Mouse (Mus musculus) MEL (cell line): Measurements from ENCODE around the gene Mafk. TPM values are rescaled to one million over a fixed set of nuclear protein-coding genes. Genes with fewer than 3 reads are reported as not detected.

Experiments
- DNase-seq: peaks from one replicate; pipeline ENCODE4 v3.0.0; 2011; ENCODE audit warnings: low read depth, low spot score
- H3K27ac ChIP-seq: 2 replicates; pipeline ENCODE4 v1.5.1; 2012; ENCODE audit warnings: low read depth, mild to moderate bottlenecking, control low read depth, low read length, moderate library complexity; ENCODE audit not compliant: control insufficient read depth
- H3K27me3 ChIP-seq, 2 experiments: fragments of 150-350 bp in 1 of 2; sonication (generic) in 1 of 2; 2 replicates each; pipeline ENCODE4 v1.6.1; 2012; ENCODE audit warnings: low read length in 2 of 2, mild to moderate bottlenecking in 2 of 2, improper control_type of control experiment in 1 of 2, moderate library complexity in 1 of 2; ENCODE audit not compliant: insufficient read depth in 2 of 2, control insufficient read depth in 1 of 2
- H3K36me3 ChIP-seq, 2 experiments: 2 replicates each; pipeline ENCODE4 v1.6.1; 2012 to 2014; ENCODE audit warnings: low read length in 2 of 2, improper control_type of control experiment in 1 of 2, inconsistent platforms in 1 of 2, mild to moderate bottlenecking in 1 of 2; ENCODE audit not compliant: insufficient read depth in 2 of 2, control insufficient read depth in 1 of 2
- H3K4me1 ChIP-seq, 2 experiments: fragments of 150-350 bp in 1 of 2; sonication (generic) in 1 of 2; 2 replicates each; pipeline ENCODE4 v1.6.1; 2012; ENCODE audit warnings: low read length in 2 of 2, improper control_type of control experiment in 1 of 2, mild to moderate bottlenecking in 1 of 2; ENCODE audit not compliant: insufficient read depth in 2 of 2, control insufficient read depth in 1 of 2
- H3K4me3 ChIP-seq, 2 experiments: fragments of 150-350 bp in 1 of 2; sonication (generic) in 1 of 2; 2 replicates each; pipeline ENCODE4 v1.5.1; 2012; ENCODE audit warnings: low read depth in 2 of 2, low read length in 2 of 2, mild to moderate bottlenecking in 2 of 2, moderate library complexity in 2 of 2, control low read depth in 1 of 2, improper control_type of control experiment in 1 of 2; ENCODE audit not compliant: control insufficient read depth in 1 of 2, insufficient read depth in 1 of 2
- H3K79me2 ChIP-seq: 2 replicates; pipeline ENCODE4 v1.6.1; 2012; ENCODE audit warnings: mild to moderate bottlenecking, low read length, moderate library complexity; ENCODE audit not compliant: control insufficient read depth, poor library complexity, insufficient read depth
- H3K9ac ChIP-seq: 2 replicates; pipeline ENCODE4 v1.6.1; 2012; ENCODE audit warnings: low read depth, mild to moderate bottlenecking, control low read depth, low read length, moderate library complexity; ENCODE audit not compliant: control insufficient read depth, poor library complexity, severe bottlenecking
- H3K9me3 ChIP-seq: fragments of 150-350 bp; sonication (generic); replicated peaks from 2 replicates; pipeline ENCODE4 v1.6.1; 2012; ENCODE audit warnings: mild to moderate bottlenecking, low read length, improper control_type of control experiment, moderate library complexity; ENCODE audit not compliant: insufficient read depth
- CHD1 ChIP-seq: IDR thresholded peaks from 2 replicates; pipeline ENCODE4 v1.6.1; 2012; ENCODE audit warnings: low read depth, mild to moderate bottlenecking, inconsistent platforms, low read length, improper control_type of control experiment
- CTCF ChIP-seq, 3 experiments: IDR thresholded peaks in 2 of 3; conservative IDR thresholded peaks in 1 of 3; 2 replicates each; pipeline ENCODE4 v1.5.1; 2011 to 2012; ENCODE audit warnings: low read length in 3 of 3, low read depth in 2 of 3, mild to moderate bottlenecking in 2 of 3, improper control_type of control experiment in 1 of 3, inconsistent platforms in 1 of 3, mixed read lengths in 1 of 3, moderate library complexity in 1 of 3; ENCODE audit not compliant: control insufficient read depth in 1 of 3, insufficient read depth in 1 of 3, poor library complexity in 1 of 3, severe bottlenecking in 1 of 3
- E2F4 ChIP-seq: IDR thresholded peaks from 2 replicates; pipeline ENCODE4 v1.6.1; 2011; ENCODE audit warnings: low read depth, low read length, improper control_type of control experiment, borderline replicate concordance
- ELF1 ChIP-seq: IDR thresholded peaks from 2 replicates; pipeline ENCODE4 v1.6.1; 2014; ENCODE audit warnings: low read depth, mild to moderate bottlenecking, inconsistent platforms, low read length, improper control_type of control experiment, moderate library complexity
- ETS1 ChIP-seq: IDR thresholded peaks from 2 replicates; pipeline ENCODE4 v1.6.1; 2012; ENCODE audit warnings: low read depth, mild to moderate bottlenecking, inconsistent platforms, low read length, improper control_type of control experiment, moderate library complexity
- GATA1 ChIP-seq: IDR thresholded peaks from 2 replicates; pipeline ENCODE4 v1.6.1; 2011; ENCODE audit warnings: low read depth, low read length, improper control_type of control experiment
- HCFC1 ChIP-seq: IDR thresholded peaks from 2 replicates; pipeline ENCODE4 v1.6.1; 2012; ENCODE audit warnings: low read depth, mild to moderate bottlenecking, inconsistent platforms, low read length, improper control_type of control experiment, moderate library complexity
- JUND ChIP-seq: IDR thresholded peaks from 2 replicates; pipeline ENCODE4 v1.6.1; 2011; ENCODE audit warnings: low read depth, mild to moderate bottlenecking, improper control_type of control experiment, low read length
- KAT2A ChIP-seq: conservative IDR thresholded peaks from 2 replicates; pipeline ENCODE4 v1.6.1; 2012; ENCODE audit warnings: low read depth, low read length, improper control_type of control experiment, inconsistent platforms
- MAFK ChIP-seq: IDR thresholded peaks from 2 replicates; pipeline ENCODE4 v1.6.1; 2011; ENCODE audit warnings: low read depth, mild to moderate bottlenecking, low read length, improper control_type of control experiment, borderline replicate concordance
- MAX ChIP-seq: IDR thresholded peaks from 2 replicates; pipeline ENCODE4 v1.6.1; 2011; ENCODE audit warnings: low read length, improper control_type of control experiment
- MEF2A ChIP-seq: IDR thresholded peaks from 2 replicates; pipeline ENCODE4 v1.6.1; 2014; ENCODE audit warnings: low read depth, mild to moderate bottlenecking, inconsistent platforms, low read length, improper control_type of control experiment; ENCODE audit not compliant: poor library complexity, insufficient replicate concordance, severe bottlenecking; ENCODE audit errors: extremely low read depth
- MXI1 ChIP-seq: IDR thresholded peaks from 2 replicates; pipeline ENCODE4 v1.6.1; 2011; ENCODE audit warnings: mild to moderate bottlenecking, low read depth, low read length, improper control_type of control experiment
- NELFE ChIP-seq: IDR thresholded peaks from 2 replicates; pipeline ENCODE4 v1.6.1; 2011; ENCODE audit warnings: low read depth, low read length, improper control_type of control experiment
- POLR2AphosphoS2 ChIP-seq: IDR thresholded peaks from 2 replicates; pipeline ENCODE4 v1.6.1; 2011; ENCODE audit warnings: low read length, improper control_type of control experiment
- POLR2AphosphoS5 ChIP-seq: IDR thresholded peaks from 2 replicates; pipeline ENCODE4 v1.6.1; 2012; ENCODE audit warnings: low read depth, borderline replicate concordance, mild to moderate bottlenecking, inconsistent platforms, low read length, moderate library complexity, mixed read lengths
- RAD21 ChIP-seq: IDR thresholded peaks from 2 replicates; pipeline ENCODE4 v1.6.1; 2011; ENCODE audit warnings: mild to moderate bottlenecking, low read depth, low read length, improper control_type of control experiment
- RCOR1 ChIP-seq: IDR thresholded peaks from 2 replicates; pipeline ENCODE4 v1.6.1; 2012; ENCODE audit warnings: low read depth, mild to moderate bottlenecking, inconsistent platforms, low read length, improper control_type of control experiment
- SMC3 ChIP-seq: IDR thresholded peaks from 2 replicates; pipeline ENCODE4 v1.6.1; 2011; ENCODE audit warnings: low read depth, low read length, improper control_type of control experiment
- TAL1 ChIP-seq: IDR thresholded peaks from 2 replicates; pipeline ENCODE4 v1.6.1; 2012; ENCODE audit warnings: mild to moderate bottlenecking, inconsistent platforms, low read length, moderate library complexity, mixed read lengths
- TBP ChIP-seq: IDR thresholded peaks from 2 replicates; pipeline ENCODE4 v1.8.0; 2011; ENCODE audit warnings: low read depth, low read length, improper control_type of control experiment
- UBTF ChIP-seq: IDR thresholded peaks from 2 replicates; pipeline ENCODE4 v1.6.1; 2012; ENCODE audit warnings: low read depth, mild to moderate bottlenecking, inconsistent platforms, low read length, improper control_type of control experiment, moderate library complexity, borderline replicate concordance; ENCODE audit not compliant: insufficient read depth
- USF1 ChIP-seq: IDR thresholded peaks from 2 replicates; pipeline ENCODE4 v1.6.1; 2014; ENCODE audit warnings: low read depth, mild to moderate bottlenecking, inconsistent platforms, low read length, improper control_type of control experiment, moderate library complexity
- USF2 ChIP-seq, 2 experiments: IDR thresholded peaks; 2 replicates each; pipeline ENCODE4 v1.6.1; 2011 to 2012; ENCODE audit warnings: improper control_type of control experiment in 2 of 2, low read length in 2 of 2, borderline replicate concordance in 1 of 2, inconsistent platforms in 1 of 2, low read depth in 1 of 2, mild to moderate bottlenecking in 1 of 2; ENCODE audit not compliant: insufficient read depth in 1 of 2
- ZMIZ1 ChIP-seq: IDR thresholded peaks from 2 replicates; pipeline ENCODE4 v1.6.1; 2012; ENCODE audit warnings: low read depth, mild to moderate bottlenecking, inconsistent platforms, low read length, improper control_type of control experiment, moderate library complexity
- polyA plus RNA-seq, 2 experiments: library from polyadenylated mRNA; stranded (reverse) in 1 of 2; unstranded in 1 of 2; fragments of >175 nt in 1 of 2; fragments of >200 nt in 1 of 2; gene quantifications; 2 replicates each; pipeline versions ENCODE4 v1.2.1 to v1.2.4; 2012; ENCODE audit warnings: low replicate concordance in 2 of 2, low read depth in 1 of 2; ENCODE audit not compliant: insufficient read length in 2 of 2, insufficient read depth in 1 of 2, missing spikeins in 1 of 2
- total RNA-seq: library from RNA; depleted of rRNA; stranded (reverse); fragments of 300-350 nt; gene quantifications from 2 replicates; pipeline ENCODE4 v1.2.3, GENCODE M21; 2012

Gene Mafk
- total and polyA plus RNA-seq, 3 experiments = 56.5 to 62.1 TPM; not detected in 1

GRCm38 (mm10) chr5:139756135-139756534, 35.2 kb upstream of the Mafk start:
- H3K27ac ChIP-seq = no peak overlapping the region
- no peak overlapping the region for H3K9ac ChIP-seq
- no peak for DNase-seq
- H3K4me1 ChIP-seq = no peaks in the 10 kb centered on the region
- no peaks in the 10 kb centered on the region for H3K9me3 ChIP-seq
- no peaks in the 10 kb centered on the region for H3K27me3 ChIP-seq
- no peak overlapping the region for H3K4me3 ChIP-seq
- H3K79me2 ChIP-seq = no peaks in the 10 kb centered on the region
- H3K36me3 ChIP-seq = no peaks in the 10 kb centered on the region; a peak in 1 of 4 replicates
- TF ChIP-seq TBP (no peak), UBTF (no peak), MAX (no peak), MAFK (no peak), ELF1 (no peak), E2F4 (no peak)

DNA sequence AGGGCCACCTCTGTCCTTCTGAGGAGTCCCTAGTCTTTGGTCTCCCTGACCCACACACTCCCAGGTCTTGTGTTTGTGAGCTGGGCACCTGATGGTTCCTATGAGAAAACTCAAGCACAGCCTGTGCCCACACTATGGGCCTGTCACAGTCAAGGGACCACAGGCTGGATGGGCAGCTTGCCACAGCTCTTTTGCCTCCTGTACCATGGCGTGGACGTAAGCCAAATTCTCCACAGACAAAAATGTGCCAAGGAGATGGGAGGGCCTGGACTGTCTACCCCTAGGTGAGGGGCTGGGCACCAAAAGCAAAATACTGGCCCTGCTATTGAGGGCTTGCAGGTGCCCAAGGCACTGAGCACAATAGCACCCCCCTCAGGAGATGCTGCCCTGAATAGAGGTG, 34.7 kb upstream of the Mafk start:
- H3K4me3 ChIP-seq = no peak overlapping the region
- H3K36me3 ChIP-seq = no peaks in the 10 kb centered on the region; a peak in 1 of 4 replicates
- no peaks in the 10 kb centered on the region for H3K4me1 ChIP-seq
- no peak overlapping the region for H3K27ac ChIP-seq
- TF ChIP-seq RCOR1 (no peak), USF2 (IDR thresholded peaks at IDR 0.05; ENCODE audit: borderline replicate concordance in 1 of 2, insufficient read depth in 1 of 2, low read depth in 1 of 2, low read length in 2 of 2) (no peak), ZMIZ1 (no peak), POLR2AphosphoS5 (no peak), UBTF (no peak), HCFC1 (no peak), TAL1 (no peak), E2F4 (no peak), KAT2A (no peak)
- no peak overlapping the region for H3K9ac ChIP-seq
- H3K79me2 ChIP-seq = no peaks in the 10 kb centered on the region
- no peaks in the 10 kb centered on the region for H3K27me3 ChIP-seq
- DNase-seq = no peak
- H3K9me3 ChIP-seq = no peaks in the 10 kb centered on the region

DNA sequence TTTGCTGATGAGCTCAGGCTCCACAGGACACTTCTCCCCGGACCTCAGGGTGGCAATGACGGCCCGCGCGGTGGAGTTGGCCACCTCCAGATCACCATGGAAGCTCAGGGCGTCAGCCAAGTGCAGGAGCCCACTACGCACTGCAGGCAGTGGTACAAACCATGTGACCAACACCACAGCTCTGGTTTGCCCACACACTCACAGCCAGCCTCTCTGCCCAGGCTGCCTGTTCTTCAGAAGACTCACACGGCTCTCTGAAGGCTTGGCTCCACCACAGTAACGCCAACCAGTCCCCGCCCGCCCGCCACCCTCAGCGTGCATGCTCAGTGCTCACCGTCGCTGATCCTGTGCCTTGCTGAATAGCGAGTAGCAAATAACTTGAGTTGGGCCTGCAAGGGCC, 33.2 kb upstream of the Mafk start:
- Histone ChIP-seq H3K4me3 (no peak overlapping the region), H3K27ac (no peak overlapping the region), H3K36me3 (no peaks in the 10 kb centered on the region; a peak in 1 of 4 replicates), H3K79me2 (no peaks in the 10 kb centered on the region), H3K4me1 (no peaks in the 10 kb centered on the region), H3K9me3 (no peaks in the 10 kb centered on the region), H3K9ac (no peak overlapping the region), H3K27me3 (no peaks in the 10 kb centered on the region)
- DNase-seq = no peak
- TF ChIP-seq NELFE = no peak
- no peak for TF ChIP-seq MEF2A
- TF ChIP-seq RAD21 = no peak
- TF ChIP-seq MAFK = no peak
- no peak for TF ChIP-seq USF1
- no peak for TF ChIP-seq JUND
- TF ChIP-seq ETS1 = no peak
- TF ChIP-seq UBTF = no peak
- TF ChIP-seq TBP = no peak
- no peak for TF ChIP-seq GATA1
- no peak for TF ChIP-seq MXI1
- TF ChIP-seq CTCF (IDR thresholded peaks at IDR 0.05 in 2 of 3, conservative IDR thresholded peaks at IDR 0.05 in 1 of 3; ENCODE audit: control insufficient read depth in 1 of 3, insufficient read depth in 1 of 3, low read depth in 2 of 3, low read length in 3 of 3, poor library complexity in 1 of 3, severe bottlenecking in 1 of 3) = no peak
- no peak for TF ChIP-seq KAT2A
- no peak for TF ChIP-seq POLR2AphosphoS5
- TF ChIP-seq ELF1 = no peak
- no peak for TF ChIP-seq SMC3
- no peak for TF ChIP-seq CHD1
- TF ChIP-seq POLR2AphosphoS2 = no peak
- TF ChIP-seq RCOR1 = no peak
